Mouse (Mus musculus): ENCODE results near the gene Zfp663.

GRCm38 (mm10) chr2:165404951-165405350, 36.4 kb upstream of the Zfp663 start:
- TF ChIP-seq CTCF (IDR thresholded peaks at IDR 0.05; ENCODE audit: low read depth) (no peak), EP300 (IDR thresholded peaks at IDR 0.05; ENCODE audit: low read depth) (no peak)

Measured in heart, postnatal 0 days (tissue).